Mouse (Mus musculus) cerebellum, adult 18-20 months (tissue): ENCODE data around the gene Agbl2.

Experiments used
- DNase-seq, 2 experiments: peaks; one replicate each; pipeline ENCODE4 v3.0.0; 2021

Agbl2 gene

DNA sequence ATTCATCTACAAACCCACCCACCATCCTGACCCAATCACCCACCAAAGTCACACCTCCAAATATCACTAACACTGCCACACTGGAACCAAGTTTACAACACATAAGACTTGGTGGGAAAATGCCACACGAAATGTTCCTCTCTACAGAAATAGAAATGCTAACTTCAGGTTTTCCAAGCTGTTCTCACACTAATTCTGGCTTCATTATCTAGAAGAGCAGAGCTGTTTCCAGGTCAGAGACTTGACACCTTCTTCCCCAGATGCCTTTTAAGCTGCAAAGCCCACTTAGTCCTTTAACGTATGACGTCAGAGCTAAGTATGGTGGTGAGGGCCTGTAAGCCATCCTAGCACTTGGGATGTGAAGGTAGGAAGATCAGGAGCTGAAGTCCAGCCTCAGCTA lies 36.2 kb downstream of the Agbl2 start:
- DNase-seq = no peak

DNA sequence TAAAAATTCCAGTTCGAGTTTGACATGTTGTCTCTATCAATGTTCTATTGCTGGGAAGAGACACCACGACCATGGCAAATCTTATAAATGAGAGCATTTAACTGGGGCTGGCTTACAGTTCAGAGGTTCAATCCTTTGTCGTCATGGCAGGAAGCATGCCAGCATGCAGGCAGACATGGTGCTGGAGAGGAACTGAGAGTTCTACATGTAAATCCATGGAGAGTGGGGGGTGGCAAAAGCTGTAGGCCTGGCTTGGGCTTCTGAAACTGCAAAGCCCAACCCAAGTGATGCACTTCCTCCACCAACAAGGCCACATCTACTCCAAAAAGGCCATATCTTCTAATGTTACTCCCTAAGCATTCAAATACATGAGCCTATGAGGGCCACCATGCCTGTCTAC lies 38.4 kb downstream of the Agbl2 start:
- no peak for DNase-seq

DNA sequence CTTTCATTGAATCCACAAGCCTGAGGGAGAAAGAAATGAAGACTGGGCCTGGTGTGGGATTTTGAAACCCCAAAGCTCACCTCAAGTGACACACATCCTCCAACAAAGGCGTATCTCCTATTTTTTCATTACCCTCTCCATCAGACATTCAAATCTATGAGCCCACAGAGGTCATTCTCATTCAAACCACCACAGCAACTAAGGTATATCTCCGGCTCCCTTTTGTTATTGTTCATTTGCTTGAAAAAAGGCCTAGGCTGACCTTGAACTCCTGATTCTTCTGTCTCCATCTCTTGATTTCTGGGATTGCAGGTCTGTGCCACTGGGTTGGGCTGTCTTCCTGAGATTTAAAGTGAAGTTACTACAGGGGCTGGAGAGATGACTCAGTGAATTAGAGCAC lies 40.5 kb downstream of the Agbl2 start:
- DNase-seq = no peak

DNA sequence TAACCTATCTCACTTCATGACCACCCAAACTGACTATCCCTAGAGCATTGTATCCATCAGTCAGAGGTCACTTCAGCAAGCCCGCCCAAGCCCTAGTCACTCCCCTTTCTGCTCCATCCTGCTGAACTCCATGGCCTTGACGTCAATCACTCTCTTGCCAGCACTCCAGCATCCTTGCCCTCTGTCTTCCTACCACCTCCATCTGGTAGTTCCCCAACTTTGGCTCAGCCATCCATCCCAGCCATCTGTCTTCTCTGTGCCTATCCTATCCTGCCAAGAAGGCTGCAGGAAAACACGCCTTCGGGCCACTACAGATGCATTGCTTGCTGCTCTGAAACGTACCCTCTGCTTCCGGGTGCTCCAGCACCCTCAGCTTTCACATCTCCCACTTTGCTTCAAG lies 41.3 kb downstream of the Agbl2 start:
- DNase-seq = peak; percentile 92 to 95

DNA sequence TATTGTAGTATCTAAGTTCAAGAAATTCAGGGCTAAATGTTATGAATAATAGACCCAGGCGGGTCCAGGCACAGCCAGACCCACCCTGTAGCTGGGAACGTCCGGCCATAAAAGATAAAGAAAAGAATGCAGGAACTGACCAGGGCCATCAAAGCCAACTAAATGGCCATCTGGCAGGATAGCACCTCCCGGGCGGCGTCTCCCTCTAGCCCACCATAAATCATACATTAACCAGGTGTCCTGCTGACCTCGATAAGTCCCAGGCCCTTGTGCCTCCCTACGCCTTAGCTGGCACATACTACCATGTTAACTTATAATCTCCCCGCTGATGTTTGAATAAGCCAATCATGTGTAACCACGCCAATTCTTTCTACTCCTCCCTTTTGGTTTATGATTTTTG lies 42.0 kb downstream of the Agbl2 start:
- DNase-seq = peak; percentile 23 to 39

DNA sequence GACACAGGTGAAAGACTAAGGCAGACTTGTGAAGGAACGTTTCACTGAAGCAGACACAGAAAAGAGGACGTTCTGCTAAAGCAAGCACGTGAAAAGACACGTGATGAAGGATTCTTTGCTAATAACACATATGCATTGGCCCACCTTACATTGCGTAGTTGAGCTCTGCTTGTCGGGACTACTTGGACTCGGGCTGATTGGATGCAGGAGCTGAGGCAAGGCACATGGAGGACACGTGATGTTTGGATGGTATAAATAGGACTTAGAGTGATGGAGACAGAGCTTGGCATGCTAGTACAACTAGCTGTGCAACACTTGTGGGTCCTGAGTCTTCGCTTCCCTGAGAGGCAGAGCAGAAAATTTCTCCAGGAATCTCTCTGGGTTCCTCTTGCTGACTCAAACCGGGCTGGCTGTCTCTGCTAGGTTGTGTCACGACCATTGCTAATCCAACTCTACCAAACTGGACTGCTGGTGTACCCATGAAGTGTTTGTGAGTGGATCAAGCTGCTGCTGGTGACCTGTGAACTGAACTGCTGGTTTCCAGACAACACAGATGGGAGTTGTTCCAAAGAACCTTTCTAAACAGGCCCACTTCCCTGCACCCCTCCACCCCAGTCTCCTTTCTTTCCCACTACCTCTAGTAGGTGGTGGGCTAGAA lies 43.1 kb downstream of the Agbl2 start:
- peak in 1 of 2 experiments; percentile 29 for DNase-seq

DNA sequence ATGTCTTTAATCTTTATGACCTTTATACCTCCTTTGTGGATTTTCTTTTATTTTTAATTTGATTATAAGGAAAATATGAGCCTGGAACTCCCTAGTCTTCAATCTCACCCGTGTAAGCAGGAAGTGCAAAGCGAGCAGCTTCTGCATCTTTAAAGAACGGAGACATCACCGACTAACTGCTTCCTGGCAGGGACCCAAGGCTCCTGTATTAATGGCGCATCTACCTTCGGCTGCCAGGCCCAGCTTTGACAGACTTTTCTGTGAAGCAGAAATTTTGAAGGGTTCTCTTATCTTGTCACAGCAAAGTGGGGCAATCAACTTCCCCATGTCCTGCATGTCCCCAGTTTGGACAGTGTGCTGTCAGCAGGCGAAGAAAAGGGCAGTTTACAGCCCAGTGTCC lies 46.2 kb downstream of the Agbl2 start:
- peak; percentile 54 to 68 for DNase-seq

DNA sequence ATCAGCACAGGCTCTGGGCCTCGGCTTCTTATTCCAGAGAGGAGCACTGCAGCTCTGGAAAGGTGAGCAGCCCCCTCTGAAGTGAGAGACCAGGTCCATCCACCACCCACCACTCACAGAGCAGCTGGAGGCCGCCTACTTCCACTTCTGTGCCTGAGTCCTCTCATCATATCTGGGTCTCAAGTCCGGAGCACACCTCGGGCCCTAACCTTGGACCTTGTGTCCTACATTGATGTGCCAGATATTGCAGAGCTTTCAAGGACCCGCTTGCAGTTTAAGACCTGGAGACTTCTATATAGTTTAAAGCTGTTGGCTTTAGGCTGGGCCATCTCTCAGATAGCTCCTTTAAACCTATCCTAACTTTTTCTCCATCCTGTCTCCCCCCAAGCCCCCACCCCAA lies 51.0 kb downstream of the Agbl2 start:
- DNase-seq = no peak

DNA sequence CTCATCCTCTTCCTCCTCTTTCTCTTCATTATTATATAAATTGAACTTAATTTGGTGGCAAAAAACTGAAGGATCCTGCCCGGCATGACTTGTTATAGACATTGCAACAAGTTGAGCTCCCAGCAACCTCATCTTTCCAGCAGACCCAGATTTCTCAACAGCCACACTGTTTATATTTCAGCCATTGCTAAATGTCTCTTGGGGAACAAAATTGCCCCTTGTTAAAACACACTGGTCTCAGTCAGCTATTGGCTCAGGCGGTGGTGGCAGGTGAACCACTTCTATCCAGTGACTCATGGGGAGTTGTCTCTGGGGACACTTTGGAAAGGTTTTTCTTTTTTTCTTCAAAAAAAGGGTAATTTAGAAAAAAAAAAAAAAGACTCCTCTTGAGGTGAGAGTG lies 56.1 kb downstream of the Agbl2 start:
- no peak for DNase-seq

DNA sequence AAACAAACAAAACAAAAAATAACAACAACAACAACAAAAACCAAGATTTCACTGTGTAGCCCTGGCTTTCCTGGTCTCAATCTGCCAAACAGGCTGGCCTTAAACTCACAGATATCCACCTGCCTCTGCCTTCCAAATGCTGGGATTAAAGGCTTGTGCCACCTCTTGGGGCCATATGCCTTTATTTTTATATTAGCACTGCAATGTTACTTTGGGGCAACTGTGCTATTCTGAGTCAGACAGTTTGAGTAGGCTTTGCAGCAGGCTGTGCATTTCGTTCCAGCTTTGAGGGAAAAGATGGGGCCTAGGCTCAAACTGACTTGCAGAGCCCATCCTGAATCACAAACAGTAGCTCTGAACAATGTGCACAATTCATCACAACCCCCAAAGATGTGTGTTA lies 61.1 kb downstream of the Agbl2 start:
- DNase-seq = peak in 1 of 2 experiments; percentile 32

DNA sequence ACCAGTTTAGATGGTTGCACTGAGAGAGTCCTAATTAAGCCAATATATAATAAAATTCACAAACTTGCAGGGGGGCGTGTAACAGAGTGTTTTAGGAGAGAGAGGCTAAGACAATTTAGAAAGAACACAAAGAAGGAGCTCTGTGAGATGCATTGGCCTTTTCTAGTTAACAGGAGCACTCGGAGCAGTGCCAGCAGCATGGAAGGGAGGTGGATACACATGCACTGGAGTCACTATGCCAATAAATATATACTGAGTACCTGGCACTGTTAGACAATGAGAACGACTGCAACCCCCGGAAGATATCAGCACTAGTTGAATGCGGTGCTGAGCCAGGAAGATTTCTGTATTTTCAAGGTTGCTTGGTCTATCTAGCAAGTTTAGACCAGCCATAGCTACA lies 61.7 kb downstream of the Agbl2 start:
- peak in 1 of 2 experiments; percentile 39 for DNase-seq

DNA sequence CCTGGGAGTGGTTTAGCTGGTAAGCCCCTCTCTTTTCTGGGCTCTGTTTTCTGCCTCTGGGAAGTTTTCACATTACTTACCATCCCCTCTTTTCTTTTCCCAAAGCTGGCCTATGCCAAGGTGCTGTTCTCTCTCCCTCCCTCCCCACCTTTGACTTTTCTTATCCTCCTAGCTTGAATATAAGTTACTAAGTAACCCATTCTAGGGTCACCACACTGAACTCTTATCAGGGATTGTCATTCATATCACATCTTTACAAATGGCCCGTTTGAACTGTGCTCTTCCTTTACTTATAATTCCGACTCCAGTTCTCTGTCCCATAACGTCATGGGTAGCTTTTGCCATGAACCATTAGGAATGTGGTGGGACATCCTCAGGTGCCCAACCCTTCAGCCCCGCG lies 62.7 kb downstream of the Agbl2 start:
- no peak for DNase-seq

DNA sequence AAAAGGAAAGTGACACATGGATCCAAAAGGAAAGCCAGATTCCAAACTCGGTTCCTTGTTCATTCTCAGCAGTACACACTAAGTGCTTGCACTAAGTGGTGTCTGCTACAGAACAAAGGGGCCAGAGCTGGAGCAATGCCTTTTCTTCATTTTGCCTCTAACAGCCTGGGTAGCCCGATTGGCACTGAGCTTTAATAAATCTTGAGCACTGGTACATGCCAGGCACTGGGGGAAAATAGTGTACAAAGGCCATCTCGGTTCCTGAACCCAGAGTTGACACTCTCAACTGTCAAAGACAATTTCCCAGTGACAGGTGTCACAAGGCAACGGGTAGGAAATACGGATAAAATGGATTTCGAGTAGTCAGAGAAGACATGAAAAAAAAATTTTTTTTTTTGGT lies 63.6 kb downstream of the Agbl2 start:
- DNase-seq = peak in 1 of 2 experiments; percentile 40

DNA sequence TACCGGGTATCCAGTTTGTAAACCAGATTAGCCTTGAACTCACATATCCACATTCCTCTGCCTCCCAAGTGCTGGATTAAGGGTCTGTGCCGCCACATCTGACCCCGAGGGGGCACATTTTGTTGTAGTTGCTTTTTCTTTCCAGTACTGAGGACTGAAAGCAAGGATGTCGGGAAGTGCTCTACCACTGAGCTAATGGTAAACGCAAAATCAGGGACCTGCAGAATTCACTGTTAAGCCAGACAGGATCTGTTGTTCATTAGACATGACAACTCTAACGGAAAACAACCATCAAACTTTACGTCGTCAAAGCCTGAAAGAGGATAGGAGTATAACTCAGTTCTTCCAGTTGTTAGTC lies 64.0 kb downstream of the Agbl2 start:
- DNase-seq = peak in 1 of 2 experiments; percentile 32

DNA sequence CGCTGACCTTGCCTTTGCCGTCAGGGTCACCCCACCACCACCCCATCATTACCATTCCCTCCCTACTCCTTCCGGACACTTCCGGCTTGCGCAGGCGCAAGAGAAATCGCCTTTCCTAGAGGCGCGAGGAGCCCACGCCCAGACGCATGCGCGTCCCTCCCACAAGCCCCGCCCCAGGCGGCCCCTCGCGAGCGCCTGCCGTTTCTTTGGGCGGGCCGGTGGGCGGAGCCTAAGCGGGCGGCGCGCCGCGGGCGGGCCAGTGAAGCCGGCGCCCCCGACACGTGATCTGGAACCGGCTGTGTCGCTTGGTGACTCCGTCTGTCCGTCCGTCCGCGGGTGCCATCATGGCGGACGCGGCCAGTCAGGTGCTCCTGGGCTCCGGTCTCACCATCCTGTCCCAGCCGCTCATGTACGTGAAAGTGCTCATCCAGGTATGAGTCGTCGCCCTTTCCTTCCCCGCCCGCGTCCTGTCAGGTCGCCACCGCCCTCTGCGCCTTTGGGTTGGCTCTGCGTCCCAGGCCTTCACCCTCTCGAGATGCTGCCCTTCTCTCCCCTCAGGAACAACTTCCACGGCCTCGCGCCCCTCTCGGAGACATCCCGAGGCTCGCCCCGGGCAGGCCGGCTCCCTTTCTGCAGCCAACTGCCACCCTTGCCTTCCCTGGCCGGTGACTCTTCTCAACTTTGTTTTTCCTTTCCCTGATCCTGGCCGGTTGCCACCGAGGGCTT lies 64.6 kb downstream of the Agbl2 start, which contains the start of gene Mtch2:
TSS of gene Mtch2 (plus strand) at position 201 of the 726 bp plus-strand sequence.
- peak; percentile 98 to 100 for DNase-seq

DNA sequence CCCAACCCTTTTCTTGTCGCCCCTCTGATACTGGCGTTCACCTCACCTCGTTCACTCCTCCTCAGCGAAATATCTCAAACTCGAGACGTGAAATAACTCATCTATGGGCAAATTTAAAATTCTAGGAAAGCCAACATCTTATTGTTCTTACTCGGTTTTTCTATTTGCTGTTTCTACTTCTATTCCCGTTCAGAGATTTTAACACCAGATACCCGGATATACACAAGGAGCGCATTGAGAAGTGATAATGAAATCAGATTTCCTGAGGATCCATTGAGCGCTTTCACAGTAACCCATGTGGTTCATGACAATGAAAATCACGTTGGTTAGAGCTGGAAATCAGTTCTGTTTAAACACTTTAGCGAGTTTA lies 65.1 kb downstream of the Agbl2 start:
- DNase-seq = no peak

DNA sequence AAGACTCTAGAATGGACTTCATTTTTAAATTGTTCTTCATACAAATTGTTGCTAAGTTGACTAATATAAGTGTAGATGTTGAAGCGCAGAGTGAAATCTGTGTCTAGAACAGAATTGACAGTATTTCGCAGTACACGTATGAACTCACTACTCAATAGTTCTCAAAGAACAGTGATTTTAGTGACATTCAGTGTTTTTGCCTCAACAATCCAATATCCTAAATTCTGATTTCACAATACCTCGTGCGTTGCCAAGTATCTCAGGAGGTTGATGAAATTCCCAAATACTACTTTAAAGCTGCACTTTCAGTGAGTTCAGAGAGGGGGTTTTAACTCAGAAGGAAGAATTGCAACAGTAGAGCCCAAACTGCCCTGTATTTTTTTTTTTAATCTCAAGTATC lies 65.8 kb downstream of the Agbl2 start:
- no peak for DNase-seq

DNA sequence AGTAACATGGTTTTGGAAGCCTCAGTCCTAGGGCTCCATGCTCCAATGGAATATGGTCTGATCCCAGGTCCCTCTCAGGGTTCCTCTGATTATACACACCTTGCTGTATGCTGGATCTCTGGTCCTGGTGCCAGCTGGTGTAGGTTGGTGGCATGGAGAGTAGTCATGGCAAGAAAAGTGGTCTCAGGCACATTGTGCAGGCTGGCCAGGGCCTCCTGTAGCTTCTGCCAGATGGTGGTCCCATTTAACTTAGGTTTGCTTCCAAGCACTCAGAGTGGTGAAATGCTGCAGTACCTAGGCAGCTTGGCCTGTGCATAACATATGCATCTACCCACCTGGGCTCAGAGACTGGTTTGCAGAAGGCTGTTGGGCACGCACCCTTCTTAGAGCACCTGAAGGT lies 67.9 kb downstream of the Agbl2 start:
- DNase-seq = peak; percentile 74 to 83

DNA sequence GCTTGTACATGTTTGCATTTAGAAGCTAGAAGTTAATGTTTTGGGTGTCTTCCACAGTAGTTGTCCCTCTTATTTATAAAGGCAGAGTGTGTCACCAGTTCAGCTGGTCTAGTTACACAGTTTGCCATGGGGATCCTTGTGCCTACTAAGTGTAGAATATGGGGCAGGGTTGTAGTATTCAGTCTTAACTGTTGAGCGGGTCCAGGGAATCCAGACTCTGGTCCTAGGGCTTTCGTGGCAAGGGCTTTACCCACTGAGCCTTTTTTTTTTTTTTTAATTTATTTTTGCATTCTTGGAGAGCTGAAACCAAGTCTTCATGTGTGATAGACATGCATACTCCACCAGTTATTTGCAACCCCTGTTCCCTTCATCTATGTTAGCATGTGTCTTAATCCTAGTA lies 79.0 kb downstream of the Agbl2 start:
- no peak for DNase-seq

DNA sequence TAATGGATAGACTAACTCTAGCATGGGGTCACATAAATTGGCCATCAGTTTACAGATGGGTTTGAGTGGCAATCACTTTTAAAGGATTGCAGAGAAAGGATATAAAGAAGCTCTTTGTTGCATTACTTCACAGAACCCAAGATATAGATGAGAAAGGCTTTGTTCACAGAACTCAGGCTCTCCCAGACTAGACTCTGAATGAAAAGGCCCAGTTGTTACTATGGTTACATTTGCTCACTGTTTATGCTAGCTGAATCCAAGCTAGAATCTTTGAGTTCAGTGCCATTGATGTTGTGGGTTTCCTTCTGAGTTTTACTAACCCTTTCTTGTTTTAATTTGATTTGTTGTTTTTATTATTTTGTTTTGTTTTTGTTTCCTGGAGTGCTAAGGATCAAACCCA lies 81.7 kb downstream of the Agbl2 start:
- no peak for DNase-seq

DNA sequence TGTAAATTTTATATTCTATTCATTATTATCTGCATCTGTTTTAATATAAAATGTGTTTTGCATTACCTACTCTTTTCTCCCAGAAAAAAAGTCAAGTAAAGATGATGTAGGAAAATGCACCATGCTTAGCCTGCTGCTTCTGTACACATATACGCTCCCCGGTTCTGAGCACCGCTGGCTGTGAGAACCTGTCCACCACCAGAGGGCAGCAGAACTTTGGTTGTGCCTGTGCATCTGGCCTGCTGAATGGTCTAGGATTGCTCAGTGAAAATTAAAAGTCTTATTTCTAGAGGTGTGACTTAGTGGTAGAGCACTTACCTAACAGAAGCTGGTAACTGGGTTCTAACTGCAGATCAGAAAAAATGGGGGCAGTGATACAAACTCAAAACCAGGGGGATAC lies 84.0 kb downstream of the Agbl2 start:
- peak; percentile 88 to 90 for DNase-seq

DNA sequence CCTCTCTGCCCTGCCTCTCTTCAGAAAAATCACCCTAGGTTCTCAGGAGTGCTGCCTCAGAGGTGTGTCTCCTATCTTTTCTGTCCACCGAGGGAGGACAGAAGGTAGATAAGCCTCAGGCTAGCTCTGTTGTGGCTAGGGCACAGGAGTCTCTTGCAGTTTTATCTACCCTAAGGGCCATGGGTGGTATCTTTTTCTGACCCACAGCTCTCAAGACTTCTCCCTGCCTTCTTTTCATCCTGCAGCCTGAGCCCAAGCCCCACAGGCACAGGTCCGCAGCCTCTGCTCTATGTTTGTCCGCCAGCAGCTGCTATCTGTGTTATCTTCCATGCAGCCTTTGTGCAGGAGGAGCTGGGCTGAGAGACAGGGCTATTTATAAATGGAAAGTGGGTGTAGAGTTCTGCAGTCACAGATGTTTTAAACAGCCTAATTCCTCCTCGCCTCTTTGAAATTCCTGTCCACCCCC lies 87.6 kb downstream of the Agbl2 start:
- DNase-seq = no peak

DNA sequence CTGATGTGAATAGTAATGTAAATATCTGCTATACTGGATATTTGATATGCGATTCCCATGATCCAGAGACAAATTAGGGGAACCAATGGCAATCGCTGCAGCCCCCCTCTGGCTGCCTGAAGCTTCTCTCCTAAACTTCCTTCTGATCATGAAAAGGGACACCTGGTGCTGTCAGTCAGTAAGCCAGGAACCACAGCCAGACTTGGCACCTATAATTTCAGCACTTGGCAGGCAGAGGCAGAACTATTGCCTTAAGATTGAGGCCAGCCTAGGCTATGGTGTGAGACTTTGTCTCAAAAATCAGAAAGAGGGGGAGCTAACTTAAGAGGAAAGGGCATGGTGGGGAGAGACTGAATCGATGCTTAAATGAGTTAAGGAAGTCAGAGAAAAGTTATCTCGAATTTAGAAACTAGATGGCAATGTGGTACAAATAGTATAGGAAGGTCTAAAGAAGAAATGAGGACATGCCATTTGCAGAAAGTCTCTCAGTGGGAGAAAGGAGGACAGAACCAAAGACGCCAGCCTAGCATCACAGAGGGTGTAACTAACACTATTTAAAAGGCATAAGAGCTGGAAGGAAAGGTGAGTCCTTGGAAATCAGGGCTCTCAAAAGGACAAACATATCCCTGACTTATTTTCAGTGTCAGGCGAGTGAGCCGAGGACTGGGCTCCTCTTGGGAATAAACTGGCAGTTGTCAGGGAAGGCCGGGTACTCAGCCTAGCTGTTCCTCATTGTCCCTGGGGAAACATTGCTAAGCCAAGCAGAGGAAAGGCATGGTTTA lies 88.8 kb downstream of the Agbl2 start:
- peak; percentile 53 to 55 for DNase-seq

DNA sequence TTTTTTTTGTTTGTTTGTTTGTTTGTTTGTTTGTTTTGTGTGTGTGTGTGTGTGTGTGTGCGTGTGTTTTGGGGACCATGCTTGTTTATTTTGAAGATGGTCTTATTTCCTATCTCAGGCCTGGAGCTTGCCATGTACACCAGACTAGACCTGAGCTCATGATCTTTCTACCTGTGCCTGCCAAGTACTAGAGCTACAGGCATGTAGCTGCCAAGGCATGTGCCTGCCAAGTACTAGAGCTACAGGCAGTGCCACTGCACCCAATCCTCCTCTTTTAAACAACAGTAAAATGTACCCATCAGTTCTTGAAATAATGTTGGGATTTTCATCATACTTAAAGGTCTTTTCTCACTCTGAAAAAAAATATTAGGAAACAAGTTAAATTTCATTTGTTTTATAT lies 91.5 kb downstream of the Agbl2 start:
- peak; percentile 49 to 65 for DNase-seq
